Mouse (Mus musculus) heart, embryonic 10.5 days (tissue): ENCODE data around the gene Clec2e. TPM values are rescaled to one million over a fixed set of nuclear protein-coding genes. Genes with fewer than 3 reads are reported as not detected.
"Not testable (repeated sequence)": the region's sequence is repeated elsewhere in the genome, so short reads cannot be mapped to it uniquely, and the experiment has no call there.

ENCODE experiments used
- DNase-seq: peaks from one replicate; pipeline ENCODE4 v3.0.0-alpha.2; 2017; ENCODE audit warnings: low spot score
- H3K27ac ChIP-seq: fragments of 300-500 bp; sonication (generic); 2 replicates; pipeline ENCODE4 v1.5.1; 2016; ENCODE audit warnings: mild to moderate bottlenecking
- H3K27me3 ChIP-seq: fragments of 300-500 bp; sonication (generic); 2 replicates; pipeline ENCODE4 v1.6.1; 2016; ENCODE audit warnings: mild to moderate bottlenecking; ENCODE audit not compliant: poor library complexity, insufficient read depth, severe bottlenecking
- H3K36me3 ChIP-seq: fragments of 300-500 bp; sonication (generic); 2 replicates; pipeline ENCODE4 v1.6.1; 2016; ENCODE audit warnings: mild to moderate bottlenecking, moderate library complexity
- H3K4me1 ChIP-seq: fragments of 300-500 bp; sonication (generic); 2 replicates; pipeline ENCODE4 v1.6.1; 2016; ENCODE audit warnings: mild to moderate bottlenecking
- H3K4me3 ChIP-seq: fragments of 300-500 bp; sonication (generic); 2 replicates; pipeline ENCODE4 v1.5.1; 2016; ENCODE audit warnings: mild to moderate bottlenecking, moderate library complexity
- H3K9me3 ChIP-seq: fragments of 300-500 bp; sonication (generic); 2 replicates; pipeline ENCODE4 v1.6.1; 2016; ENCODE audit warnings: mild to moderate bottlenecking, moderate library complexity
- WGBS: fragments of 180-500 bp; shearing (Covaris S2); methylation state at CpG from one replicate; pipeline ENCODE4 v1.1.7; 2016; 5-methylcytosine and 5-hydroxymethylcytosine counted together
- polyA plus RNA-seq: library from polyadenylated mRNA; unstranded; fragments of >200 nt; fragmentation: Nextera tagmentation; extraction: Ambion mirVana; gene quantifications from 2 replicates; pipeline ENCODE4 v1.2.1, GENCODE M21; 2016

The Clec2e gene
- not detected in 2 replicates for polyA plus RNA-seq

GRCm38 (mm10) chr6:129100794-129101193, at the start of gene Clec2e:
TSS of gene Clec2e (minus strand) at chr6:129100913.
- H3K4me3 ChIP-seq, H3K9me3 ChIP-seq, H3K4me1 ChIP-seq, H3K36me3 ChIP-seq, H3K27ac ChIP-seq, DNase-seq, H3K27me3 ChIP-seq: not testable (repeated sequence)
- 60% methylated on average over 1 of the region's 1 CpGs for WGBS

- Histone ChIP-seq H3K27ac (no peak overlapping the region), H3K4me3 (no peak overlapping the region), H3K4me1 (no peaks in the 10 kb centered on the region), H3K9me3 (no peaks in the 10 kb centered on the region), H3K27me3 (no peaks in the 10 kb centered on the region), H3K36me3 (no peaks in the 10 kb centered on the region)
- no peak for DNase-seq
- 87% methylated on average over 2 of the region's 2 CpGs for WGBS
Measured at GRCm38 (mm10) chr6:129146812-129147211, 46.1 kb upstream of the Clec2e start.

GRCm38 (mm10) chr6:129132604-129133341, 32.1 kb upstream of the Clec2e start:
- WGBS: 80% methylated on average over 4 of the region's 4 CpGs
- Histone ChIP-seq H3K36me3 (no peaks in the 10 kb centered on the region), H3K4me1 (no peaks in the 10 kb centered on the region), H3K9me3 (no peaks in the 10 kb centered on the region), H3K4me3 (no peak overlapping the region), H3K27ac (no peak overlapping the region), H3K27me3 (no peaks in the 10 kb centered on the region)
- DNase-seq: no peak

DNA sequence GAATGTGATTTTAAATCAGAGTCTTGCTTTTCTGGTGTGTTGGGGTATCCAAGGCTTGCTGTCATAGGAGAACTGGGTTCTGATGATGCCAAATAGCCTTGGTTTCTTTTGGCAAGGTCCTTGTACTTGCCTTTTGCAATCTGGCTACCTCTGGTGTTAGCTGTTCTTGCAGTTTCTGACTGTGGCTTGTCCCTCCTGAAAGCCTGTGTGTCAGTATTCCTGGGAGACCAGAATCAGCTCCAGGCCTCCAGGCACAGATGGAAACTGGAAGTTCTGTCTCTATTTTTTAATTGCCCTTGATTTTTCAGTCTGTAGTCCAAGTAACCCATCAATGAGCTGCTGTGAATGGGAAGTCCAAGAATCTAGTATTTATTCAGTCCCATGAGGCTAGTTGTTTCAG, 26.1 kb upstream of the Clec2e start:
- H3K27ac ChIP-seq: no peak overlapping the region
- no peak overlapping the region for H3K4me3 ChIP-seq
- no peak for DNase-seq
- no peaks in the 10 kb centered on the region for H3K36me3 ChIP-seq
- H3K27me3 ChIP-seq: no peaks in the 10 kb centered on the region
- H3K4me1 ChIP-seq: no peaks in the 10 kb centered on the region
- no peaks in the 10 kb centered on the region for H3K9me3 ChIP-seq

DNA sequence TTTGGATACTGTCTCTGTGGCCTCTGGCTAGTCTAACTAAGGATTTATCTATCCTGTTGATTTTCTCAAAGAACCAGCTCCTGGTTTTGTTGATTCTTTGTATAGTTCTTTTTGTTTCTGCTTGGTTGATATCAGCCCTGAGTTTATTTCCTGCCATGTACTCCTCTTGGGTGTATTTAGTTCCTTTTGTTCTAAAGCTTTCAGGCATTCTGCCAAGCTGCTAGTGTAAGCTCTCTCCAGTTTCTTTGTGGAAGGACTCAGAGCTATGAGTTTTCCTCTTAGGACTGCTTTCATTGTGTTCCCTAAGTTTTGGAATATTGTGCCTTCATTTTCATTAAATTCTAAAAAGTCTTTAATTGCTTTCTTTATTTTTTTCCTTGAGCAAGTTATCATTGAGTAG, 23.8 kb upstream of the Clec2e start:
- H3K36me3 ChIP-seq, H3K27me3 ChIP-seq, DNase-seq, H3K27ac ChIP-seq, H3K4me3 ChIP-seq, H3K9me3 ChIP-seq, H3K4me1 ChIP-seq: not testable (repeated sequence)

GRCm38 (mm10) chr6:129116223-129116622, 15.5 kb upstream of the Clec2e start:
- no peak for DNase-seq
- Histone ChIP-seq H3K27ac (no peak overlapping the region), H3K9me3 (no peaks in the 10 kb centered on the region), H3K4me3 (no peak overlapping the region), H3K4me1 (0 out of 2 replicates have a peak, but pooled peaks cover 7% of the 10 kb centered on the region), H3K36me3 (no peaks in the 10 kb centered on the region), H3K27me3 (no peaks in the 10 kb centered on the region)
- WGBS: 90% methylated on average over 3 of the region's 3 CpGs

DNA sequence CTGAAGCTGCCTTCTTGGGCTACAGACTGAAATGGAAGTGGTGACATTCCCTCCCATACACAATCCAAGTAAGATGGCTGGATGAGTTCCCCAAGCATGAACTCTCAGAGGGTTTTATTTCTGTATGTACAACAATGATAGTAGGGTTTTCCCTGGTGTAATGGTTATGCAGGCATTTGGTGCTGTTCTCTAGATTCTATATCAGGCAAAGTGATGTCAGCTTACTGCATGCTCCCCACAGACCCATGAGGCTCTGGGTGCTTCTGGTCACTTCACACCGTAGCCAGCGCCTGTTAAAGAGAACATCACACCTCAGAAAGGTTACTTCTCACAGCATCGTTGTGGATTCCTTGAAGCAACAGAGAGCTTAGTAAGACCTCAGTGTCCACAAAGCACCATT, 13.5 kb upstream of the Clec2e start:
- H3K4me1 ChIP-seq, H3K27ac ChIP-seq, H3K36me3 ChIP-seq, H3K9me3 ChIP-seq, H3K4me3 ChIP-seq, H3K27me3 ChIP-seq, DNase-seq: not testable (repeated sequence)
- 75% methylated on average over 3 of the region's 3 CpGs for WGBS

GRCm38 (mm10) chr6:129113769-129114168, 13.1 kb upstream of the Clec2e start:
- H3K27me3 ChIP-seq: no peaks in the 10 kb centered on the region
- no peak for DNase-seq
- H3K27ac ChIP-seq: no peak overlapping the region
- WGBS: 34% methylated on average over 1 of the region's 1 CpGs
- H3K4me1 ChIP-seq: 0 out of 2 replicates have a peak, but pooled peaks cover 7% of the 10 kb centered on the region
- no peak overlapping the region for H3K4me3 ChIP-seq
- H3K9me3 ChIP-seq: no peaks in the 10 kb centered on the region
- H3K36me3 ChIP-seq: no peaks in the 10 kb centered on the region

DNA sequence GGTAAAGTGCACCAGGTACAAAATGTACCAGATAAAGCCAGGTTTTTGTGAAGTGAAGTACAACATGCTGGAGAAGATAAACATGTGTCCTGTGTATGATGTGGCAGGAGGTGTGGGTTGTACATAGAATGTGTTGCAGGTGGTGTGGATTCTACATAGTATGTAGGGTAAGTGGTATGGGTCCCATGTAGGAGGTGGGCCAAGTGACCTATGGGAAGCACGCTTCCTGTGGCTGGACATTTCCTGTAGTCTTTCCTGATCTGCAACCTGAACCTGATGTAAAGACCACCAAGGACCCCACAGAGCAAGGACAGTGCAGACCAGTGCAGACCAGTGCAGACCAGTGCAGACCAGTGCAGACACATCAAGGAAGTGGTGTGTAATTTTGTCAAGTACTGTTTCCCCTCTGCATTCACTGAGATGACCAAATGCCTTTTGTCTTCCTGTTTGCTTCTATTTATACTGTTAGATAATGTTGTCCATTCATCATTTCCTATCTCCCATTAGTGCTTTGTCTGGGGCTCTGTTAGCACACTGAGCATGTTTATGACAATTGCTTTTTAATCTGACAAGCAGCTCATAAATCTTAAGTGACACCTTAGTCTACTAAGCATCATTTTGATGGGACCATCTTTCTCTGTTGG, 12.4 kb upstream of the Clec2e start:
- H3K9me3 ChIP-seq: no peaks in the 10 kb centered on the region
- WGBS: 65% methylated on average over 1 of the region's 1 CpGs
- 0 out of 2 replicates have a peak, but pooled peaks cover 7% of the 10 kb centered on the region for H3K4me1 ChIP-seq
- no peak overlapping the region for H3K4me3 ChIP-seq
- no peaks in the 10 kb centered on the region for H3K27me3 ChIP-seq
- H3K36me3 ChIP-seq: no peaks in the 10 kb centered on the region
- DNase-seq: no peak
- no peak overlapping the region; the same call in 1 of the 2 replicates for H3K27ac ChIP-seq

DNA sequence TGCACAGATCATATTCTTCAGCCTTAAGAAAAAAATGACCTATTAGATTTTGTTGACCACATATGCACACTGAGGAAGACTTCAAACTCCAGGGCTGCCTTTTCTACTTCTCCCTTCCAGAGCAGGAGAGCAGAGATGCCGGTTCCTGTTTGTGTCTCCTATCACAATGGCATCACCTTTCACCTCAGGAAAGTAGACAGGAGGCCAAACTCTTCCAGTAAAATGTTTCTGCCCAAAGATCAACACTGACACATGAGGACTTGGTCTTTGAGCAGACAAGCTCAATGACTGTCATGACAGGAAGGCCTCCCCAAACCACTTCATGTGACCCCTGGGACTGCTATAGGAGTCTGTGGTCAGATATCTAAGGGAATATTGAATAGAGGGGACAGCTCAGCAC, 11.8 kb upstream of the Clec2e start:
- H3K4me1 ChIP-seq: 0 out of 2 replicates have a peak, but pooled peaks cover 7% of the 10 kb centered on the region
- no peaks in the 10 kb centered on the region for H3K9me3 ChIP-seq
- no peaks in the 10 kb centered on the region for H3K27me3 ChIP-seq
- no peaks in the 10 kb centered on the region for H3K36me3 ChIP-seq
- DNase-seq: no peak
- WGBS: 44% methylated on average over 1 of the region's 1 CpGs
- H3K4me3 ChIP-seq: no peak overlapping the region
- H3K27ac ChIP-seq: no peak overlapping the region

GRCm38 (mm10) chr6:129107916-129108315, 7.2 kb upstream of the Clec2e start:
- Histone ChIP-seq H3K4me1 (0 out of 2 replicates have a peak, but pooled peaks cover 4% of the 10 kb centered on the region), H3K36me3 (no peaks in the 10 kb centered on the region), H3K4me3 (no peak overlapping the region), H3K27me3 (no peaks in the 10 kb centered on the region), H3K9me3 (no peaks in the 10 kb centered on the region), H3K27ac (no peak overlapping the region)
- no peak for DNase-seq

- DNase-seq: no peak
- H3K4me1 ChIP-seq: no peaks in the 10 kb centered on the region
- 74% methylated on average over 4 of the region's 4 CpGs for WGBS
- H3K36me3 ChIP-seq: no peaks in the 10 kb centered on the region
- no peak overlapping the region for H3K27ac ChIP-seq
- H3K4me3 ChIP-seq: no peak overlapping the region
- no peaks in the 10 kb centered on the region for H3K27me3 ChIP-seq
- H3K9me3 ChIP-seq: no peaks in the 10 kb centered on the region
Measured at GRCm38 (mm10) chr6:129102858-129103555, 2.3 kb upstream of the Clec2e start.

GRCm38 (mm10) chr6:129101604-129102003, 891 bp upstream of the Clec2e start:
- WGBS: 74% methylated on average over 1 of the region's 1 CpGs
- Histone ChIP-seq H3K27ac (no peak overlapping the region), H3K27me3 (no peaks in the 10 kb centered on the region), H3K4me1 (no peaks in the 10 kb centered on the region), H3K36me3 (no peaks in the 10 kb centered on the region), H3K9me3 (no peaks in the 10 kb centered on the region), H3K4me3 (no peak overlapping the region)
- no peak for DNase-seq
